Mouse (Mus musculus): ENCODE measurements at regions not wholly inside any gene's neighbourhood (a gene's known extent, or its start where the extent isn't known, plus 50 kb on each side); places are given as distances from the start of the nearest gene placed in this dataset.

- no peaks in the 10 kb centered on the region for H3K4me1 ChIP-seq (ENCODE audit: control insufficient read depth, insufficient read depth, low read length)
- 58% methylated on average over 5 of the region's 5 CpGs for WGBS
- H3K27me3 ChIP-seq (ENCODE audit: control insufficient read depth, insufficient read depth, low read length): no peaks in the 10 kb centered on the region
- no peak overlapping the region for H3K27ac ChIP-seq (replicated peaks; ENCODE audit: insufficient read depth, low read depth, low read length)
- no peaks in the 10 kb centered on the region for H3K79me2 ChIP-seq (ENCODE audit: control insufficient read depth, insufficient read depth, low read length)
- H3K4me3 ChIP-seq (ENCODE audit: insufficient read depth, low read depth, low read length): no peak overlapping the region
- H3K9ac ChIP-seq (ENCODE audit: low read depth, low read length): no peak overlapping the region
- DNase-seq (ENCODE audit: extremely low read depth, low read depth, low spot score): no peak
- TF ChIP-seq CTCF (IDR thresholded peaks at IDR 0.05; ENCODE audit: low read depth, low read length): no peak
- TF ChIP-seq POLR2A (IDR thresholded peaks at IDR 0.05; ENCODE audit: extremely low read depth, insufficient read depth, low read length): no peak
- no peaks in the 10 kb centered on the region for H3K36me3 ChIP-seq (ENCODE audit: control insufficient read depth, insufficient read depth, low read length)
These were observed 252.8 kb upstream of the Nxpe4 start for GRCm38 (mm10) chr9:47909051-47909450.

- WGBS: 36% methylated on average over 6 of the region's 6 CpGs
- H3K4me1 ChIP-seq (ENCODE audit: control insufficient read depth, insufficient read depth, low read length): no peaks in the 10 kb centered on the region
- H3K79me2 ChIP-seq (ENCODE audit: control insufficient read depth, insufficient read depth, low read length): no peaks in the 10 kb centered on the region
- no peaks in the 10 kb centered on the region for H3K27me3 ChIP-seq (ENCODE audit: control insufficient read depth, insufficient read depth, low read length)
- no peak for DNase-seq (ENCODE audit: extremely low read depth, low read depth, low spot score)
- H3K36me3 ChIP-seq (ENCODE audit: control insufficient read depth, insufficient read depth, low read length): no peaks in the 10 kb centered on the region
- no peak overlapping the region for H3K4me3 ChIP-seq (ENCODE audit: insufficient read depth, low read depth, low read length)
- no peak overlapping the region for H3K9ac ChIP-seq (ENCODE audit: low read depth, low read length)
- no peak overlapping the region for H3K27ac ChIP-seq (replicated peaks; ENCODE audit: insufficient read depth, low read depth, low read length)
- TF ChIP-seq POLR2A (IDR thresholded peaks at IDR 0.05; ENCODE audit: extremely low read depth, insufficient read depth, low read length): no peak
- no peak for TF ChIP-seq CTCF (IDR thresholded peaks at IDR 0.05; ENCODE audit: low read depth, low read length)
These were observed 251.3 kb upstream of the Nxpe4 start for GRCm38 (mm10) chr9:47910501-47910906.

GRCm38 (mm10) chr9:47912823-47913222, 249.0 kb upstream of the Nxpe4 start:
- TF ChIP-seq POLR2A (IDR thresholded peaks at IDR 0.05; ENCODE audit: extremely low read depth, insufficient read depth, low read length): no peak
- Histone ChIP-seq H3K4me1 (ENCODE audit: control insufficient read depth, insufficient read depth, low read length) (no peaks in the 10 kb centered on the region), H3K9ac (ENCODE audit: low read depth, low read length) (no peak overlapping the region), H3K4me3 (ENCODE audit: insufficient read depth, low read depth, low read length) (no peak overlapping the region), H3K27me3 (ENCODE audit: control insufficient read depth, insufficient read depth, low read length) (no peaks in the 10 kb centered on the region), H3K36me3 (ENCODE audit: control insufficient read depth, insufficient read depth, low read length) (no peaks in the 10 kb centered on the region), H3K79me2 (ENCODE audit: control insufficient read depth, insufficient read depth, low read length) (no peaks in the 10 kb centered on the region), H3K27ac (replicated peaks; ENCODE audit: insufficient read depth, low read depth, low read length) (no peak overlapping the region)
- no peak for DNase-seq (ENCODE audit: extremely low read depth, low read depth, low spot score)
- 85% methylated on average over 5 of the region's 5 CpGs for WGBS

- DNase-seq (ENCODE audit: extremely low read depth, low read depth, low spot score): peak; percentile 5
- H3K36me3 ChIP-seq (ENCODE audit: control insufficient read depth, insufficient read depth, low read length): no peaks in the 10 kb centered on the region
These were observed 226.5 kb upstream of the Nxpe4 start for GRCm38 (mm10) chr9:47935299-47935698.

GRCm38 (mm10) chr9:47935957-47936457, 225.8 kb upstream of the Nxpe4 start:
- 85% methylated on average over 7 of the region's 7 CpGs for WGBS
- H3K4me1 ChIP-seq (ENCODE audit: control insufficient read depth, insufficient read depth, low read length): no peaks in the 10 kb centered on the region
- no peaks in the 10 kb centered on the region for H3K27me3 ChIP-seq (ENCODE audit: control insufficient read depth, insufficient read depth, low read length)
- no peak overlapping the region for H3K9ac ChIP-seq (ENCODE audit: low read depth, low read length)
- no peak overlapping the region for H3K4me3 ChIP-seq (ENCODE audit: insufficient read depth, low read depth, low read length)
- TF ChIP-seq CTCF (IDR thresholded peaks at IDR 0.05; ENCODE audit: low read depth, low read length): no peak
- no peak for TF ChIP-seq POLR2A (IDR thresholded peaks at IDR 0.05; ENCODE audit: extremely low read depth, insufficient read depth, low read length)
- H3K36me3 ChIP-seq (ENCODE audit: control insufficient read depth, insufficient read depth, low read length): no peaks in the 10 kb centered on the region
- H3K79me2 ChIP-seq (ENCODE audit: control insufficient read depth, insufficient read depth, low read length): no peaks in the 10 kb centered on the region
- no peak for DNase-seq (ENCODE audit: extremely low read depth, low read depth, low spot score)
- H3K27ac ChIP-seq (replicated peaks; ENCODE audit: insufficient read depth, low read depth, low read length): no peak overlapping the region

More at GRCm38 (mm10) chr9:47935299-47935698, 226.5 kb upstream of the Nxpe4 start:
- WGBS: 85% methylated on average over 2 of the region's 2 CpGs
- Histone ChIP-seq H3K79me2 (ENCODE audit: control insufficient read depth, insufficient read depth, low read length) (no peaks in the 10 kb centered on the region), H3K27me3 (ENCODE audit: control insufficient read depth, insufficient read depth, low read length) (no peaks in the 10 kb centered on the region), H3K27ac (replicated peaks; ENCODE audit: insufficient read depth, low read depth, low read length) (no peak overlapping the region), H3K9ac (ENCODE audit: low read depth, low read length) (no peak overlapping the region), H3K4me3 (ENCODE audit: insufficient read depth, low read depth, low read length) (no peak overlapping the region), H3K4me1 (ENCODE audit: control insufficient read depth, insufficient read depth, low read length) (no peaks in the 10 kb centered on the region)
- TF ChIP-seq CTCF (IDR thresholded peaks at IDR 0.05; ENCODE audit: low read depth, low read length) (peak; percentile 53; the same call in 1 of the 2 replicates), POLR2A (IDR thresholded peaks at IDR 0.05; ENCODE audit: extremely low read depth, insufficient read depth, low read length) (no peak)

- Histone ChIP-seq H3K36me3 (ENCODE audit: control insufficient read depth, insufficient read depth, low read length) (no peaks in the 10 kb centered on the region), H3K4me1 (ENCODE audit: control insufficient read depth, insufficient read depth, low read length) (no peaks in the 10 kb centered on the region), H3K27me3 (ENCODE audit: control insufficient read depth, insufficient read depth, low read length) (no peaks in the 10 kb centered on the region), H3K79me2 (ENCODE audit: control insufficient read depth, insufficient read depth, low read length) (no peaks in the 10 kb centered on the region), H3K9ac (ENCODE audit: low read depth, low read length) (no peak overlapping the region), H3K27ac (replicated peaks; ENCODE audit: insufficient read depth, low read depth, low read length) (no peak overlapping the region), H3K4me3 (ENCODE audit: insufficient read depth, low read depth, low read length) (no peak overlapping the region)
- no peak for DNase-seq (ENCODE audit: extremely low read depth, low read depth, low spot score)
- 75% methylated on average over 14 of the region's 14 CpGs for WGBS
- TF ChIP-seq POLR2A (IDR thresholded peaks at IDR 0.05; ENCODE audit: extremely low read depth, insufficient read depth, low read length): no peak
- TF ChIP-seq CTCF (IDR thresholded peaks at IDR 0.05; ENCODE audit: low read depth, low read length): no peak
These were observed 222.7 kb upstream of the Nxpe4 start for GRCm38 (mm10) chr9:47938941-47939710.

Data from liver, adult 2 months (tissue).